ENCODE assay signal across 19 mouse cellular contexts in the genomic region with DNA sequence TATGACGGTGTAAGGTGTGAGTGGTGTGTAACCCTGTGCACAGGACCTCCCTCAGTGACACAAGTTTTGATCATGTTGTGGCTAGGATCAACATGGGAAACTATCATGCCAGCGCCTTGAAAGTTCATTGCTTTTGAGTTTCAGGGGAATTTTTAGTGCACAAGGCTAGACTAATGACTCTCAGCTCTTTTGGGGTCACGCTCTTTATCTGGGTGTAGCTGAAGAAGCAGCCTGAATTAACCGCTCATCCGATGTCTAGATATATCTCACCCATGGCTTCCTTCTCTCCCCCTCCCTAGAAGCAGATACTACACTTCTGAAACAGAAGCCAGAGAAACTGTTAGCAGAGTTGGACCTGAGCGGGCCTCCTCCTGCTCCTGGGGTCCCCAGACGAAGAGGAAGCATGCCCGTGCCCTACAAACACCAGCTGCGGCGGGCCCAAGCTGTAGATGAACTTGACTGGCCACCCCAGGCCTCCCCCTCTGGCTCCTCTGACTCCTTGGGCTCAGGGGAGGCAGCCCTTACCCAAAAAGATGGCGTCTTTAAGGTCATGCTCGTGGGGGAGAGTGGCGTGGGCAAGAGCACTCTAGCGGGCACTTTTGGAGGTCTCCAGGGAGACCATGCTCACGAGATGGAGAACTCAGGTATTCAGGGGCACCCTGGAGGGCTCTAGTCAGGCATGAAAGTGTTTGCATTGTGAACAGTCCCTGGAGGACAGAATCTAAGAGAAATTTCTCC. TPM values are rescaled to one million over a fixed set of nuclear protein-coding genes. Genes with fewer than 3 reads are reported as not detected.
DNase-seq lines count a peak whose midpoint lies in the region; ATAC-seq and TF ChIP-seq lines count a peak whose summit lies in the region.
"Had no signal": no experiment of that assay in that cellular context is flagged by ENCODE, and none has a peak within 500 bp of the region (broad histone marks: within the 10 kb centered on the region; RNA-seq: fewer than 3 reads in every experiment).

No protein-coding gene starts in this region.

- H3K4me2 ChIP-seq in forebrain, embryonic 11.5 days (ENCODE audit: low read depth, low read length, severe bottlenecking) = peak overlapping the region; percentile 88
- peak overlapping the region; percentile 87 for H3K4me2 ChIP-seq in hindbrain, embryonic 13.5 days
- peak overlapping the region; percentile 81 for H3K4me2 ChIP-seq in midbrain, embryonic 15.5 days

- no peak for ATAC-seq in forebrain, embryonic 11.5 days (replicated peaks; ENCODE audit: low FRiP score)
- ATAC-seq in hindbrain, embryonic 13.5 days (ENCODE audit: low FRiP score) = no peak
- ATAC-seq in midbrain, embryonic 15.5 days (replicated peaks) = no peak; the same call in 1 of the 2 replicates
- ATAC-seq: Patski had no signal

- no peak for DNase-seq in layer of hippocampus, adult 2 months (ENCODE audit: low spot score in 2 of 2)
- DNase-seq in layer of hippocampus, postnatal 25 days (ENCODE audit: extremely low spot score in 1 of 2, low spot score in 1 of 2) = no peak
- DNase-seq in forebrain, embryonic 11.5 days (ENCODE audit: low spot score) = no peak
- DNase-seq in left cerebral cortex, adult 18-20 months (ENCODE audit: low spot score in 2 of 2) = no peak
- no peak for DNase-seq in kidney, postnatal 4 days
- DNase-seq in cerebellum, postnatal 25 days = no peak
- DNase-seq: adrenal gland, postnatal 36 days; cerebellum, adult 8-10 months; gastrocnemius, adult 2 months; heart, postnatal 10 days; kidney, adult 11 months; right cerebral cortex, adult 18-20 months; thymus, postnatal 36 days had no signal

- H3K9me3 ChIP-seq in forebrain, embryonic 11.5 days (ENCODE audit: control insufficient read depth, low read length) = no peaks in the 10 kb centered on the region
- no peaks in the 10 kb centered on the region for H3K9me3 ChIP-seq in hindbrain, embryonic 13.5 days
- H3K9me3 ChIP-seq in midbrain, embryonic 15.5 days = no peaks in the 10 kb centered on the region
- H3K9me3 ChIP-seq: embryonic facial prominence, embryonic 15.5 days; liver, embryonic 15.5 days had no signal

- peak overlapping the region; percentile 67; the same call in 1 of the 2 replicates for H3K4me3 ChIP-seq in layer of hippocampus, adult 2 months
- H3K4me3 ChIP-seq in forebrain, embryonic 11.5 days (ENCODE audit: low read depth, low read length) = peak overlapping the region; percentile 49; the same call in 1 of the 2 replicates
- H3K4me3 ChIP-seq in hindbrain, embryonic 13.5 days = peak overlapping the region; percentile 65
- H3K4me3 ChIP-seq in midbrain, embryonic 15.5 days = peak overlapping the region; percentile 70
- H3K4me3 ChIP-seq: gastrocnemius, adult 2 months had no signal

- H3K4me1 ChIP-seq in forebrain, embryonic 11.5 days (replicated peaks; ENCODE audit: control insufficient read depth, insufficient read depth, low read length) = peaks cover 13% of the 10 kb centered on the region; the same call in 1 of the 2 replicates
- peaks cover 53% of the 10 kb centered on the region for H3K4me1 ChIP-seq in hindbrain, embryonic 13.5 days (replicated peaks)
- peaks cover 32% of the 10 kb centered on the region for H3K4me1 ChIP-seq in midbrain, embryonic 15.5 days

- no peaks in the 10 kb centered on the region for H3K36me3 ChIP-seq in forebrain, embryonic 11.5 days (ENCODE audit: control insufficient read depth, insufficient read depth, low read length)
- H3K36me3 ChIP-seq in hindbrain, embryonic 13.5 days = peaks cover 5% of the 10 kb centered on the region; the same call in 1 of the 2 replicates
- no peaks in the 10 kb centered on the region for H3K36me3 ChIP-seq in midbrain, embryonic 15.5 days (replicated peaks)
- H3K36me3 ChIP-seq: embryonic facial prominence, embryonic 15.5 days; liver, embryonic 15.5 days had no signal

- TF ChIP-seq CTCF in layer of hippocampus, adult 2 months (conservative IDR thresholded peaks at IDR 0.05) = no peak

- 63% methylated on average over 15 of the region's 15 CpGs for WGBS in forebrain, embryonic 11.5 days
- 65% methylated on average over 15 of the region's 15 CpGs for WGBS in hindbrain, embryonic 13.5 days
- 65% methylated on average over 15 of the region's 15 CpGs for WGBS in midbrain, embryonic 15.5 days

- H3K9ac ChIP-seq in forebrain, embryonic 11.5 days (ENCODE audit: low read length) = peak overlapping the region; percentile 77; the same call in 1 of the 2 replicates
- H3K9ac ChIP-seq in hindbrain, embryonic 13.5 days = peak overlapping the region; percentile 85
- peak overlapping the region; percentile 84 for H3K9ac ChIP-seq in midbrain, embryonic 15.5 days
- H3K9ac ChIP-seq: liver, embryonic 15.5 days had no signal

- no peak overlapping the region for H3K27ac ChIP-seq in layer of hippocampus, adult 2 months
- no peak overlapping the region for H3K27ac ChIP-seq in forebrain, embryonic 11.5 days (ENCODE audit: low read depth, low read length)
- peak overlapping the region; percentile 91 for H3K27ac ChIP-seq in hindbrain, embryonic 13.5 days
- peak overlapping the region; percentile 80 for H3K27ac ChIP-seq in midbrain, embryonic 15.5 days
- H3K27ac ChIP-seq: embryonic facial prominence, embryonic 15.5 days; gastrocnemius, adult 2 months; liver, embryonic 15.5 days had no signal

- peaks cover 15% of the 10 kb centered on the region for H3K27me3 ChIP-seq in forebrain, embryonic 11.5 days (ENCODE audit: control insufficient read depth, insufficient read depth, low read length)
- H3K27me3 ChIP-seq in hindbrain, embryonic 13.5 days = peaks cover 38% of the 10 kb centered on the region
- H3K27me3 ChIP-seq in midbrain, embryonic 15.5 days (replicated peaks) = peaks cover 12% of the 10 kb centered on the region
- H3K27me3 ChIP-seq: Patski had no signal

RNA-seq across cellular contexts. Expression of a gene that starts 1.4 kb away (rescaled TPM):
- total RNA-seq in layer of hippocampus, adult 2 months (2021) = 10 to 100 TPM; 23.9 to 24.0 TPM
- total RNA-seq in layer of hippocampus, postnatal 25 days (2021) = 10 to 100 TPM; 22.6 to 23.0 TPM
- polyA plus RNA-seq in forebrain, embryonic 11.5 days (2014; fragmentation: Nextera tagmentation; extraction: Ambion mirVana) = 18.8 and 19.8 TPM in 2 replicates
- 48.0 and 48.8 TPM in 2 replicates for polyA plus RNA-seq in hindbrain, embryonic 13.5 days (2015; fragmentation: Nextera tagmentation; extraction: Ambion mirVana)
- polyA plus RNA-seq in midbrain, embryonic 15.5 days (2015; fragmentation: Nextera tagmentation; extraction: Ambion mirVana) = 45.2 and 47.1 TPM in 2 replicates
- total RNA-seq in left cerebral cortex, adult 18-20 months (2021) = 1 to 10 TPM; 4.2 to 7.5 TPM
- total RNA-seq: gastrocnemius, adult 2 months; heart, postnatal 10 days; monocyte, adult 5-6 weeks had no signal

RNA-seq across cellular contexts. Expression of a gene that starts 13.4 kb away (rescaled TPM):
- total RNA-seq in layer of hippocampus, adult 2 months (2021) = 10 to 100 TPM; 28.5 to 30.3 TPM
- 10 to 100 TPM; 32.1 to 34.6 TPM for total RNA-seq in layer of hippocampus, postnatal 25 days (2021)
- 28.8 and 29.9 TPM in 2 replicates for polyA plus RNA-seq in forebrain, embryonic 11.5 days (2014; fragmentation: Nextera tagmentation; extraction: Ambion mirVana)
- polyA plus RNA-seq in hindbrain, embryonic 13.5 days (2015; fragmentation: Nextera tagmentation; extraction: Ambion mirVana) = 29.9 and 32.0 TPM in 2 replicates
- polyA plus RNA-seq in midbrain, embryonic 15.5 days (2015; fragmentation: Nextera tagmentation; extraction: Ambion mirVana) = 28.9 and 31.4 TPM in 2 replicates
- total RNA-seq in left cerebral cortex, adult 18-20 months (2021) = 10 to 100 TPM; 21.1 to 22.2 TPM

RNA-seq across cellular contexts. Expression of a gene that starts 40.0 kb away (rescaled TPM):
- 10 to 100 TPM; 47.3 to 53.6 TPM for total RNA-seq in layer of hippocampus, adult 2 months (2021)
- total RNA-seq in layer of hippocampus, postnatal 25 days (2021) = 10 to 100 TPM; 53.6 to 61.4 TPM
- polyA plus RNA-seq in forebrain, embryonic 11.5 days (2014; fragmentation: Nextera tagmentation; extraction: Ambion mirVana) = 142 and 151 TPM in 2 replicates
- 91.1 and 92.8 TPM in 2 replicates for polyA plus RNA-seq in hindbrain, embryonic 13.5 days (2015; fragmentation: Nextera tagmentation; extraction: Ambion mirVana)
- 99.8 and 102 TPM in 2 replicates for polyA plus RNA-seq in midbrain, embryonic 15.5 days (2015; fragmentation: Nextera tagmentation; extraction: Ambion mirVana)
- total RNA-seq in left cerebral cortex, adult 18-20 months (2021) = 10 to 100 TPM; 48.8 to 49.7 TPM

RNA-seq across cellular contexts. Expression of a gene that starts 45.9 kb away (rescaled TPM):
- 10 to 100 TPM; 16.1 to 18.4 TPM for total RNA-seq in layer of hippocampus, adult 2 months (2021)
- total RNA-seq in layer of hippocampus, postnatal 25 days (2021) = 10 to 100 TPM; 15.8 to 21.2 TPM
- 70.7 and 71.6 TPM in 2 replicates for polyA plus RNA-seq in forebrain, embryonic 11.5 days (2014; fragmentation: Nextera tagmentation; extraction: Ambion mirVana)
- polyA plus RNA-seq in hindbrain, embryonic 13.5 days (2015; fragmentation: Nextera tagmentation; extraction: Ambion mirVana) = 49.1 and 54.9 TPM in 2 replicates
- polyA plus RNA-seq in midbrain, embryonic 15.5 days (2015; fragmentation: Nextera tagmentation; extraction: Ambion mirVana) = 45.4 and 51.0 TPM in 2 replicates
- 10 to 100 TPM; 12.0 to 12.6 TPM for total RNA-seq in left cerebral cortex, adult 18-20 months (2021)
- total RNA-seq: monocyte, adult 5-6 weeks had no signal

RNA-seq across cellular contexts. Expression of a gene that starts 50.6 kb away (rescaled TPM):
- total RNA-seq in layer of hippocampus, adult 2 months (2021) = 100 to 1,000 TPM in 1 of 2 experiments, 10 to 100 TPM in 1; 99.8 to 101 TPM
- total RNA-seq in layer of hippocampus, postnatal 25 days (2021) = 100 to 1,000 TPM; 112 TPM
- 220 and 221 TPM in 2 replicates for polyA plus RNA-seq in forebrain, embryonic 11.5 days (2014; fragmentation: Nextera tagmentation; extraction: Ambion mirVana)
- polyA plus RNA-seq in hindbrain, embryonic 13.5 days (2015; fragmentation: Nextera tagmentation; extraction: Ambion mirVana) = 298 and 306 TPM in 2 replicates
- 234 and 252 TPM in 2 replicates for polyA plus RNA-seq in midbrain, embryonic 15.5 days (2015; fragmentation: Nextera tagmentation; extraction: Ambion mirVana)
- total RNA-seq in left cerebral cortex, adult 18-20 months (2021) = 10 to 100 TPM; 89.2 to 93.8 TPM

Comparison
In these comparisons a context has a peak if more than half of its experiments do, and no peak if none do; other contexts are left out.
1. H3K27ac ChIP-seq: peak in hindbrain, embryonic 13.5 days (single experiment) and midbrain, embryonic 15.5 days (single experiment); none in layer of hippocampus, adult 2 months (single experiment) and forebrain, embryonic 11.5 days (single experiment).
2. Peak in every context shown above with its lines, with median percentiles within 50 percentile points of each other: H3K4me3 ChIP-seq, H3K4me2 ChIP-seq and H3K9ac ChIP-seq.